Mouse (Mus musculus) bone marrow macrophage, adult 2 months (primary cell): ENCODE data around the gene Renbp. TPM values are rescaled to one million over a fixed set of nuclear protein-coding genes. Genes with fewer than 3 reads are reported as not detected.

Experiments
- H3K27ac ChIP-seq: 2 replicates; pipeline ENCODE4 v1.5.1; 2012; ENCODE audit warnings: low read depth, low read length; ENCODE audit not compliant: insufficient read depth
- H3K4me1 ChIP-seq: 2 replicates; pipeline ENCODE4 v1.6.1; 2012; ENCODE audit warnings: low read length; ENCODE audit not compliant: control insufficient read depth, insufficient read depth
- H3K4me3 ChIP-seq: 2 replicates; pipeline ENCODE4 v1.5.1; 2012; ENCODE audit warnings: mild to moderate bottlenecking, low read length, moderate library complexity; ENCODE audit not compliant: insufficient read depth
- CTCF ChIP-seq: IDR thresholded peaks from 2 replicates; pipeline ENCODE4 v1.5.1; 2012; ENCODE audit warnings: low read depth, mild to moderate bottlenecking, low read length, moderate library complexity
- POLR2A ChIP-seq: IDR thresholded peaks from 2 replicates; pipeline ENCODE4 v1.6.1; 2012; ENCODE audit warnings: mild to moderate bottlenecking, low read depth, low read length, borderline replicate concordance
- polyA plus RNA-seq: library from polyadenylated mRNA; stranded (reverse); fragments of >200 nt; gene quantifications from 2 replicates; pipeline ENCODE4 v1.2.4, GENCODE M21; 2012; ENCODE audit not compliant: missing spikeins, insufficient read depth, insufficient read length

The Renbp gene
- 162 and 175 TPM in 2 replicates for polyA plus RNA-seq

DNA sequence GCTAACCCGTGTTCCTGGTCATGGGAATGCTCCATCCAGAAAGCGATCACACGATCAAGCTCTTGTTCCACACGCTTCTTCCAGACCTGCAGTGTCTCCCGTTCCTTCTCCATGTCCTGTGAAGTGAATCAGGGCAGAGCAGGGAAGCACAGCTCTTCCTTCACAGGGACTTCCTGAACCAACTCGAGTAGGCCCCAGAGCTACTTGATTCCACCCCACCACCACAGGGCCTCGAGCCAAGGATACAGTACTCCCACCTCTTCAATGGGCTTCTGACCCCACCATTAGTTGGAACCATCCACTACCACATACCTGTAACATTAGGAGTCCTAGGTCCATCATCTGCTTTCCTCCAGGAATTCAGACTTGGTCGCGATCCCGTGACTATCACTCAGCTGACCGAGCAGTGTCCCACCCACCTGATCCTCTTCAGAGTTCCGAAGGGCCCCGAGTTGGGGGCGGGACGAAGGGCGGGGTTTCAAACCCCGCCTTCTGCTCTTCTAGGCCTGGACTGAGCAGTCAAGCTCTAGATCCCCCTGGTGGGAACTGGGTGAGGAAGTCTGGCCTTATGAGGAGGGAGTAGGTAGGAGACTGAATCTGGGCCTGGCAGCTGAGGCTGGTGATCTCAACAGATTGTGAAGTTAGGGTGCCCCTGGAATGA lies at the start of gene Renbp:
Renbp (minus strand) TSS at position 449 of the 661 bp plus-strand sequence.
- TF ChIP-seq CTCF = no peak
- TF ChIP-seq POLR2A = no peak
- peaks cover 18% of the 10 kb centered on the region for H3K4me1 ChIP-seq
- peak within 1 kb of the TSS; percentile 87 for H3K27ac ChIP-seq
- H3K4me3 ChIP-seq = peak within 1 kb of the TSS; percentile 90

DNA sequence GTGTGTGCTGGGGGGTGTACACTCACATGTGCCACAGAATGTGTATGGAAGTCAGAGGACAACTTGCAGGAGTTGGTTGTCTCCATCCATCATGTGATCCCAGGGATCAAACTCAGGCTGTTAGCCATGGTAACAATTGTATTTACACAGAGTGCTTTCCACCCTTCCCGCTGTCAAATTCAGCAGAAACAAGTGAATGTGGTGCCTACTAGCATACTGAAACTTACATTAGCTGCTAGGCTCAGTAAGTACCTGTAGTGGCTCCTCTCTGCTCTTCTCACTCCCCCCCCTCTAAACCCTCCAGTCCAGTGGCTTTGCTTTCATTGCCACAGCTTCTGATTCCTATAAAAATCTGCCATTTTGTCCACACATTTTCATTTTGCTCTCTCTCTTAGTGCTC lies 47.1 kb upstream of the Renbp start:
- Histone ChIP-seq H3K4me1 (no peaks in the 10 kb centered on the region), H3K4me3 (no peak overlapping the region)
- TF ChIP-seq POLR2A = no peak
- no peak for TF ChIP-seq CTCF

DNA sequence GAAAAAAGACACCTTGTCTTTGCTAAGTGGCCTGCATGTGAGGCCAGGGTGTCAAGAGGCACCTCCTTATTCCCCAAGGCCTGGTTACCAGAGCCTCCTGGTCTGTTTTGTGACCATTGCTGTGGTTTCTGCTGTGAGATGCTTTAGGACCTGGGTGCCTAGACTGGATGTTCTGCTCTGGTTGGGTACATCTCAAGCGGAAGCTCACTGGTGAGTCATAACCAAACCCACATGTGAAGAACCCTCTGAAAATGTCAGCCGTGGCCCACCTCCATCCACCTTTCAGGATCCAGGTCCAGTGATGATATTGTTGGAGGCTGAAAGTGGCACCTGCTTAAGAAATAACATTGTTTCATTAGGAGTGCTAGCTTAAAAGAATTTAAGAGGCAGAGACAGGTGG lies 45.6 kb upstream of the Renbp start:
- Histone ChIP-seq H3K4me1 (no peaks in the 10 kb centered on the region), H3K4me3 (no peak overlapping the region), H3K27ac (no peak overlapping the region)
- TF ChIP-seq POLR2A (no peak), CTCF (no peak)

More for the DNA sequence above, 47.1 kb upstream of the Renbp start:
- no peak overlapping the region for H3K27ac ChIP-seq

DNA sequence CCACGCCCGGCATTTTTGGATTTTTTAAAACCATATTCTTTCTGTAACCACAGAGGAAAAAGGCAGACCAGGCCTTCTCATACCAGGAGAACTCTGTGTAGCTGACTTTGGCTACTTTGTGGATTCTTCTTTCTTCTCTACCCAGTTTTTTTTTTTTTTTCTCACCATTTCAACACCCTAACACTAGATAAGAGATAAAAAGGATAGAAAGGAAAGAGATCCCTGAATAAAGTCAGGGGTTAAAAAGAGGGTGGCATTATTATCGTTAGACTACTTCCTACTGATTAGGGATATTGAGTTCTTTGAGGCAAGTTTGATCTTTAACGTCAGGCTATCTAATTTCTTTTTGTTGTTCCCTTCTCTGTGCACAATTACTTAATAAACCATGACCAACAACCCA lies 42.1 kb upstream of the Renbp start:
- Histone ChIP-seq H3K27ac (no peak overlapping the region), H3K4me3 (no peak overlapping the region), H3K4me1 (no peaks in the 10 kb centered on the region)
- no peak for TF ChIP-seq POLR2A
- no peak for TF ChIP-seq CTCF

DNA sequence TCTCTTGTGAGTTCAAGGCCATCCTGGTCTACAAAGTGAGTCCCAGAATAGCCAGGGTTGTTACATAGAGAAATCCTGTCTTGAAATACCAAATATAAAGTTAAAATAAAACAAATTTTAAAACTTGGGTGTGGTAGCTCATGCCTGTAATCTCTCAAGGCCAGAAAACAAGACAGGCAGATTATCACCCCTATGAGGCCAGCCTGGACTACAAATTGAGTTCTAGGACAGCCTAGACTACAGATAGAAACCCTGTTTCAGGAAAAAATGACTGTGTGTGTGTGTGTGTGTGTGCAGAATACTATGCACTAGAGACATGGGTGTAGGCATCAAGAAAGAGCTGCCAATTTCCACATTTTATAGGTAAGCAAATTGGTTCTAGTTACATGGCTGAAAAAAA lies 40.1 kb upstream of the Renbp start:
- Histone ChIP-seq H3K4me1 (no peaks in the 10 kb centered on the region), H3K4me3 (no peak overlapping the region), H3K27ac (no peak overlapping the region)
- TF ChIP-seq POLR2A (no peak), CTCF (no peak)

DNA sequence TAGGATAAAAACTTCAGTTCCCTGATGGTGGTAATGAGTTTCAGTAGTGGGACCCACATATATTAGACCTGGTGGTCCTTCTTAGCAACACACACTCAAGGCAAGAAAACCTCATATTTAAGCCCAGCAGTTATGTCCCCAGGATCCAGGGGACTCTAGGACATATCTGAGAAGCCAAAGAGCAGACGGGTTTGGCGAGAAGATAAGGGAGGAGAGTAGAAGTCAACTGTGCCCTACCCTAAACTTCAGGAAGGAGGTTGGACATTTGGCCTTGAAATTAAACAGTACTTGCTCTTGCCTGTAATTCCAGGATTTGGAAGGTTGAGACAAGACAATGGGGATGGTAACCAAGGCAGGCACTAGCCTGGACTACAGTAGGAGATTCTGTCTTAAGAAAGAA lies 39.1 kb upstream of the Renbp start:
- no peak overlapping the region for H3K4me3 ChIP-seq
- TF ChIP-seq CTCF (no peak), POLR2A (no peak)
- H3K27ac ChIP-seq = no peak overlapping the region
- H3K4me1 ChIP-seq = no peaks in the 10 kb centered on the region

DNA sequence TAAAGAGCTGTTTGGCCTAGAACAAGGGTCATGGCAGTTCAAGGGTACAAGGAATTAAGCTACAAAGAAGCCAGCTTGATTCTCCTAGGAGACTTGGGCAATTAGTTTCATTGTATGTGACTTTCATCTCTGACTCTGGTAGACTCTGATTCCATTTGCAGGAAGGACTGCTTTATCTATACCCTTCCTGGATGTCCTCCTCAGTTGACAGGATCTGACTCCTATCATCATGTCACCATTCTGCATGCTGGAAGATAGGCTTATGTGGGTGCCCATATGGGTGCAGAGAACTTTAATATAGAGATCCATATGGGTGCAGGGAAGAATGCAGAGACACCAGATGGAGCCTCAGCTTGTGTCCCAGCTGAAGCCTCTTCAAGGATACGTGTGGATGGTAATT lies 38.5 kb upstream of the Renbp start:
- Histone ChIP-seq H3K27ac (no peak overlapping the region), H3K4me3 (no peak overlapping the region), H3K4me1 (peaks cover under 1% of the 10 kb centered on the region; the same call in 1 of the 2 replicates)
- TF ChIP-seq CTCF (no peak), POLR2A (no peak)

DNA sequence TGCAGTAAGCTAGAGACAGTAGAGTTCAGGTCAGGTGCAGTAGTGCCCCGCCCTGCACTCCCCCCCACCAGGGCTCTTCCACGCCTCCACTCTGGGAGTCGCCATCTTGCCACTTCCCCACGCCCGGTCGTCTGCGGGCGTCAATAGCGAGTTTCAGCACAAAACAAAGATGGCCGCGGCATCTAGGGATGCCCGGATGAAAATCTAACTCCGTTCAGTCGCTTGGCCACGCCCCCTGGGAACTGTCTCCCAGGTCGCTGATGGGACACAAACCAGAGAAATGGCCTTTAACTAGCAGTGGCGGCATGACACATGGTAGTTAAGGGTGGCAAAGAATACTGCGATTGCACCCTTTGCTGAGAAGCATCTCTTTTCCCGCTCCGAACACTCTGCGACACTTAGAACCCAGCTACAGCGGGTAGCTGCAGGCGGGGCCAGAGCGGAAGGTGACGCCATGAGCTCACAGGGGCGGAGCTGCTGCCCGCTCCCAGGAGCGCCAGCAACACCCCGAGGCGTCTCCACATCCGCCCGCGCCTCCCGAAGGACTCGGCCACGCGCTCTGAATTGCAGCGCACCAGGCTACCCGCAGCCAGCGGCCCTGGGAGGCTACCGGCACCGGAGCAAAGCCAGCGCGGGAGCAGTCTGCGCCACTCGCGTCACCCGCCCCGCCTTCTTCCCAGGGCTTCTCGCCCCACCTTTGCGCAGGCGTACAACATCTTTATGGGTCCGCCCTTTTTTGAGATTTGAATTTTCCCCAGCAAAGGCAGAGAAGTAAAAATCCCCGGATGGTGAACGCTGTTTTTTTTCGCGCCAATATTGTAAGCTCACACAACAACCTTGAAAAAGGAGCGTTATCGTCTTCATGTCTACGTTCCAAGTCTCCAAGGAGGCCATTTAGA lies 36.8 kb upstream of the Renbp start:
- no peak for TF ChIP-seq POLR2A
- TF ChIP-seq CTCF = no peak
- Histone ChIP-seq H3K27ac (peak overlapping the region; percentile 99), H3K4me1 (peaks cover 10% of the 10 kb centered on the region), H3K4me3 (peak overlapping the region; percentile 94)

DNA sequence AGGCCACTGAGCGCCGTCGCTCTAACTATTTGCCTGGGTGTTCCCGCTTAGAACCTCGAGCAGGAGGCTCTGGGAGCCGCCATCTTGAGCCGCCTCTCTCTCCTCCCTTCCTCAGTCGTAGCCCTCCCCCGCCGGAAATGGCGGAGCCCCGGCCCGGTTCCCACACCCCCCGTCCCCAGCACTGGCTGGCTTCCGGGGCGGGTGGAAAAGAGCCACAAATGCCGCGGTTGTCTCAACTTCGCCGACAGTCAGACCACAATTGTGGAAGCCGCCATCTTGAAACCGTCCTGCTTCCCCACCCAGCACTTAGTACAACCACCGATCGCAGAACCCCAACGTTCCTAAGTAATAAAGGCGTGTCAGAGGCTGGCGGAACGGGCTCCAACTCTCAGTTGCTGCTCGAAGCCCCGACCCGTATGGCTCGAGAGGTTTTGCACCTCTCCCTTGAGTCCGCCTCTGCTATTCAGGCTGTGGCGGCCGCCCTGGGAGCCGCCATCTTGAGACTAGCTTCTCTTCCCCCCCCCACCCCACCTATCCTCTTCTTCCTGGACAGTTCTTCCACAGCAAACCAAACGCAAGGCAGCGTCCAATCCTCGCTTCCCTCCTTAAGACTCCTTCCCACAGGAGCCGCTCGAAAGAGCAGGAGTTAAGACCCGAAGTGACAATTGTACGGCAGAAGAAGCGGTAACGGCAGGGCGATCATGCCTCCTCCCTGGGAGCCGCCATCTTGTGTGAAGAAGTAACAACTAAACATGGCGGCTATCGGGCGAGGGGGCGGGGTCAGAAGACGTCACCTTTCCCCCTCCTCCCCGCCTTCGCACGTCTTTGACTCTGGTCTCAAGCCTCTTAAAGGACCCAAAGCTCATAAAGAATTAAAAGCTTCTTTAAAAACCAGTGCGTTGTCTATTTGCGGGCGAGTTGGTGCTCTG lies 35.9 kb upstream of the Renbp start, which contains the start of gene Hcfc1:
Hcfc1 (minus strand) TSS at position 110 of the 929 bp plus-strand sequence.
- Histone ChIP-seq H3K27ac (peak within 1 kb of the TSS; percentile 99), H3K4me1 (peaks cover 18% of the 10 kb centered on the region), H3K4me3 (peak within 1 kb of the TSS; percentile 94)
- TF ChIP-seq CTCF = no peak
- no peak for TF ChIP-seq POLR2A

DNA sequence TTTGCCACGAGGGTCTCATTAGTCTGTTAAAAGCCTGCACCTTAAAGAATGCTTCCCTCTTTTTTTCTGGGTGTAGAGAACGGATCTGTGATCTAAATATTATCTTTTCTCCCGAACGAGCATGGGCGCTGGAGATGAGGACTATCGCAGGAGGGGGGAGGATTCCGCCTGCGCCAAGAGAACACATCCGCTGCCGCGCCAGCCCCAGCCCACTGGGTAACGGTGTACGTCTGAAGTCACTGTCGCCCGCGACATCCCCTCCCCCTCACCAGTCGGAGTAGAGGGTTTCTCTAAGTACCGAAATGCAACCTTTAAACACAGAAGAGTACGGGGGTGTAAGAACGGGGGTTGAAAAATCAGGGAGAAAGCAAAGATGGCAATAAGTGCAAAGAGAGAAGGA lies 34.7 kb upstream of the Renbp start:
- peak overlapping the region; percentile 99 for H3K27ac ChIP-seq
- TF ChIP-seq POLR2A (no peak), CTCF (no peak)
- H3K4me3 ChIP-seq = peak overlapping the region; percentile 94
- H3K4me1 ChIP-seq = peaks cover 27% of the 10 kb centered on the region
